Mouse (Mus musculus) small intestine, adult 2 months (tissue): ENCODE data around the gene Foxp1. TPM values are rescaled to one million over a fixed set of nuclear protein-coding genes. Genes with fewer than 3 reads are reported as not detected.

Source experiments
- H3K27ac ChIP-seq: fragments of 200-500 bp; 2 replicates; pipeline ENCODE4 v1.5.1; 2012; ENCODE audit warnings: low read depth, low read length, control low read depth, inconsistent platforms; ENCODE audit not compliant: insufficient read depth
- H3K27me3 ChIP-seq: fragments of 200-500 bp; 2 replicates; pipeline ENCODE4 v1.6.1; 2012; ENCODE audit warnings: mild to moderate bottlenecking, moderate library complexity, low read length, inconsistent platforms; ENCODE audit not compliant: control insufficient read depth, insufficient read depth
- H3K36me3 ChIP-seq: fragments of 200-500 bp; 2 replicates; pipeline ENCODE4 v1.6.1; 2012; ENCODE audit warnings: mild to moderate bottlenecking, low read length, control low read depth, inconsistent platforms; ENCODE audit not compliant: control insufficient read depth, insufficient read depth
- H3K4me1 ChIP-seq: fragments of 200-500 bp; 2 replicates; pipeline ENCODE4 v1.6.1; 2012; ENCODE audit warnings: low read length, inconsistent platforms, mixed read lengths; ENCODE audit not compliant: control insufficient read depth, insufficient read depth, insufficient read length
- H3K4me3 ChIP-seq: fragments of 200-500 bp; 2 replicates; pipeline ENCODE4 v1.5.1; 2012; ENCODE audit warnings: low read depth, mild to moderate bottlenecking, control low read depth, inconsistent platforms, low read length, moderate library complexity
- CTCF ChIP-seq: fragments of 200-500 bp; IDR thresholded peaks from 2 replicates; pipeline ENCODE4 v1.5.1; 2012; ENCODE audit warnings: low read depth, mild to moderate bottlenecking, control low read depth, inconsistent platforms, low read length, moderate library complexity, mixed read lengths; ENCODE audit not compliant: insufficient replicate concordance, insufficient read length; ENCODE audit errors: extremely low read depth
- POLR2A ChIP-seq: fragments of 200-500 bp; IDR thresholded peaks from 2 replicates; pipeline ENCODE4 v1.6.1; 2012; ENCODE audit warnings: low read depth, mild to moderate bottlenecking, control low read depth, inconsistent platforms, low read length, moderate library complexity
- WGBS: fragments of 180-500 bp; shearing (Covaris S2); methylation state at CpG from one replicate; pipeline ENCODE4 v1.1.7; 2018; 5-methylcytosine and 5-hydroxymethylcytosine counted together
- polyA plus RNA-seq: library from polyadenylated mRNA; depleted of rRNA; stranded (reverse); fragments of >200 nt; gene quantifications from 2 replicates; pipeline ENCODE4 v1.2.3, GENCODE M21; 2012

Gene Foxp1
- polyA plus RNA-seq, 1 experiment, result 52.2 TPM

DNA sequence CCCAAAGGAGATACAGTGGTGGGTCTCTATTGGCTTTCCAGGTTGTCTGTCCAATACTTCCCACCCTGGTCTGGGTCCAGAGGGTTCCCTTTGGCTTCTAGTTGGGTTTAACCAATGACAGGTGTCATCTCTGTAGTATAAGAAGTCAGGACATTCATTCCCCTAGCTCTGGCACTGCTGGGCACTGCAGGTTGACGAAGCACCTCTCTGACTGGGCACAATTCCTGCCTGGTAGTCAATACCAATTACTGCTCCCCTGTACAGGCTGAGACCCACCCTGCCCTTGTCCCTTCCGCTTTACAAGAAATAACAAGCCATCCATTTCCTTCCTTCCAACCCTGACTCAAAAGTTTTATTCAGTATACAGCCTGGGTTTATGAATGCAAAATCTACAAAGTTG lies 81.9 kb downstream of the Foxp1 start:
- Histone ChIP-seq H3K4me1 (no peaks in the 10 kb centered on the region), H3K4me3 (no peak overlapping the region), H3K27ac (no peak overlapping the region), H3K27me3 (no peaks in the 10 kb centered on the region), H3K36me3 (0 out of 2 replicates have a peak, but pooled peaks cover 2% of the 10 kb centered on the region)
- WGBS, result 92% methylated on average over 2 of the region's 2 CpGs
- TF ChIP-seq POLR2A, result no peak
- no peak for TF ChIP-seq CTCF

- H3K36me3 ChIP-seq, result peaks cover 3% of the 10 kb centered on the region; the same call in 1 of the 2 replicates
- no peaks in the 10 kb centered on the region for H3K4me1 ChIP-seq
- WGBS, result 60% methylated on average over 9 of the region's 9 CpGs
- TF ChIP-seq CTCF (no peak), POLR2A (no peak)
- no peaks in the 10 kb centered on the region for H3K27me3 ChIP-seq
- H3K4me3 ChIP-seq, result no peak overlapping the region
- H3K27ac ChIP-seq, result no peak overlapping the region
Observed at GRCm38 (mm10) chr6:99439878-99440361, 82.6 kb downstream of the Foxp1 start.

GRCm38 (mm10) chr6:99439214-99439877 lies 83.2 kb downstream of the Foxp1 start:
- no peak overlapping the region for H3K27ac ChIP-seq
- TF ChIP-seq CTCF (no peak), POLR2A (no peak)
- no peaks in the 10 kb centered on the region for H3K27me3 ChIP-seq
- H3K36me3 ChIP-seq, result peaks cover 9% of the 10 kb centered on the region
- no peaks in the 10 kb centered on the region for H3K4me1 ChIP-seq
- WGBS, result 66% methylated on average over 9 of the region's 9 CpGs
- H3K4me3 ChIP-seq, result no peak overlapping the region

DNA sequence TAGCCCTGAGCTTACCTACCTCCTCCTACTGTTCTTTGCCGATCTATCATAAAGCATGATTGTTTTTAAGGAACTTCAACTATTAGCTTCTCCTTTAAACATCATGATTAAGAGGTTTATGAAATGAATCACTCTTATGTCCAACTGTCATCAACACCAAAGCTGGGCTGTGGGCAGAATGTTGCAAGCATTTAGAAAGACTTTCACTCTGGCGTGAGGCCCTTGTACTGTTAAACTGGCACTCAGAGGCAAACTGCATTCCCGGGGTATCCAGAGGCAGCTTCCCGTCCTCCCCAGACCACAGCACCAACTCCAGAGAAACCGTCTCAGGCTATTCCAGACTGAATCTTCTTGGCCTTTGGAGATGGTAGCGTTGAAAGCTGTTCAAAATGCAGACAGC lies 86.2 kb downstream of the Foxp1 start:
- WGBS, result 87% methylated on average over 6 of the region's 6 CpGs
- H3K4me3 ChIP-seq, result no peak overlapping the region
- H3K4me1 ChIP-seq, result peaks cover 2% of the 10 kb centered on the region; the same call in 1 of the 2 replicates
- no peak for TF ChIP-seq POLR2A
- TF ChIP-seq CTCF, result no peak
- no peak overlapping the region for H3K27ac ChIP-seq
- peaks cover 12% of the 10 kb centered on the region for H3K36me3 ChIP-seq
- no peaks in the 10 kb centered on the region for H3K27me3 ChIP-seq

DNA sequence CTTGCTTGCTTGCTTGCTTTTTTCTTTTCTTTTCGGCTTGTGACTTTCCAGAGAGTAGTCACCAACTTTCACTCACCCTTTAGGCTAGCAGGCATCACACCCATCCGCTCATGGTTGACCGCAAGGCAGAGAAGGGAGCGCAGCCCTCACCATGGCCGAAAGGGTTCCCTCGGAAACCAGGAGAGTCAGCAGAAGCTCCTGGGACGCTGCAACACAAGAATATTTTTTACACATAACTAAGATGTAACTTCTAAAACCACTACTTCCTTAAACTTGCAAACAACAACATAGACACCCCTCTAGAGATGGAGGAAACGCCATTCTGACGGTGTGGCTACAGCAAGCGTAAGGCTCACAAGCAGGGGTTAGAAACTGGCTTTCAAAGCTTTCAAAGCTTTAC lies 87.4 kb downstream of the Foxp1 start:
- Histone ChIP-seq H3K27ac (no peak overlapping the region; the same call in 1 of the 2 replicates), H3K27me3 (no peaks in the 10 kb centered on the region), H3K4me3 (peak overlapping the region; percentile 18), H3K36me3 (peaks cover 12% of the 10 kb centered on the region), H3K4me1 (peaks cover 2% of the 10 kb centered on the region; the same call in 1 of the 2 replicates)
- 83% methylated on average over 10 of the region's 10 CpGs for WGBS
- TF ChIP-seq CTCF (no peak), POLR2A (no peak)

GRCm38 (mm10) chr6:99433006-99433405 lies 89.5 kb downstream of the Foxp1 start:
- no peak overlapping the region for H3K27ac ChIP-seq
- H3K36me3 ChIP-seq, result peaks cover 14% of the 10 kb centered on the region
- 92% methylated on average over 9 of the region's 9 CpGs for WGBS
- TF ChIP-seq CTCF, result no peak
- TF ChIP-seq POLR2A, result no peak
- no peak overlapping the region for H3K4me3 ChIP-seq
- H3K27me3 ChIP-seq, result no peaks in the 10 kb centered on the region
- H3K4me1 ChIP-seq, result peaks cover 2% of the 10 kb centered on the region; the same call in 1 of the 2 replicates

GRCm38 (mm10) chr6:99431941-99432340 lies 90.6 kb downstream of the Foxp1 start:
- no peak for TF ChIP-seq CTCF
- no peak for TF ChIP-seq POLR2A
- Histone ChIP-seq H3K4me3 (no peak overlapping the region), H3K27me3 (no peaks in the 10 kb centered on the region), H3K4me1 (peaks cover 2% of the 10 kb centered on the region; the same call in 1 of the 2 replicates), H3K36me3 (peaks cover 17% of the 10 kb centered on the region), H3K27ac (no peak overlapping the region)
- 33% methylated on average over 4 of the region's 4 CpGs for WGBS
